Mouse (Mus musculus): ENCODE measurements around the gene Gm21828. TPM values are rescaled to one million over a fixed set of nuclear protein-coding genes. Genes with fewer than 3 reads are reported as not detected.
"Not testable (repeated sequence)": the region's sequence is repeated elsewhere in the genome, so short reads cannot be mapped to it uniquely, and the experiment has no call there.

Gm21828 gene
- not detected in 2 replicates for polyA plus RNA-seq (2014; fragmentation: Nextera tagmentation; extraction: Ambion mirVana)

DNA sequence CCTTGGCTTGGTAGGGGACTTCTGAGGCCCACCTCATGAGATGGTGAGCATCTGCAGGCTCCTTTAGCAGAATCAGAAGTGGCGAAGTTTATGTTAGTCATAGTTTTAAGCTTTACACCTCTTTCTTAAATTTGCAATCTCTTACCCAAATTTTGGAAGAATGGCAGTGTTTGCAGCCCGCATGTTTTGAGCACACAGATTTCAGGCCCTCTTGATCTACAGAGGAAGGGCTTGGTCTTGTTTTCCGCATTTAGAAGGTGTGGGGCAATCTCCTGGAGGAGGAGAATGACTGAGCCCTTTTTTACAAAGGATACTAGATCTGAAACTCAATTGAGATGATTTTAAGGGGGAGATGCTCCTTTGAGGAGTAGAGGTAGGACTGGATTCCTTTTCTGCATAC is at the start of gene Gm21828:
Gm21828 (minus strand) TSS at position 101 of the 400 bp plus-strand sequence.
- not testable (repeated sequence) for H3K9me3 ChIP-seq (replicated peaks; ENCODE audit: control insufficient read depth, low read length); H3K27me3 ChIP-seq (ENCODE audit: control insufficient read depth, insufficient read depth, low read length); H3K4me1 ChIP-seq (ENCODE audit: control insufficient read depth, insufficient read depth, low read length); H3K9ac ChIP-seq (replicated peaks; ENCODE audit: low read length); H3K36me3 ChIP-seq (replicated peaks; ENCODE audit: control insufficient read depth, insufficient read depth, low read depth, low read length); H3K4me2 ChIP-seq (ENCODE audit: low read depth, low read length); H3K4me3 ChIP-seq (ENCODE audit: low read depth, low read length); ATAC-seq (replicated peaks; ENCODE audit: insufficient number of reproducible peaks, low FRiP score, low TSS enrichment, low read depth); DNase-seq (ENCODE audit: low spot score); H3K27ac ChIP-seq (replicated peaks; ENCODE audit: low read depth, low read length)
- WGBS: no CpG with 5 or more reads among the region's 3 CpGs

DNA sequence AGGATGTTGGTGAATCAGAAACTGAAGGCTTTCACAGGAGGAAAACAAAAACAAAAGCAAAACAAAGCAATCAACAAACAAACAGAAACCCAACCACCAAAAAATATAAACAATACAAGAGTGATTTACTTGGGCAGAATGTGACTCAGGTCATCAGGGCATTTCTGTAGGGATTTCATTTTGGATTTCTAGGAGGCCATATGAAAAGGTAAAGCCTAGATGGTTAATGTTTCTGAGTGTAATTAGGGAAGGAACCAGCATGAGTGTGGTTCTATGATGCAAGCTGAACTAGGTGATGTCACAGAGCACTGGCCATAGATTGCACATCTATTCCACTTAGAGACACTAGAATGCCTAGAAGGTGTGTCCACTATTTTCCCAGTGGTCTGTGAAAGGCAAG is 28.4 kb upstream of the Gm21828 start, which contains the start of the genes Gm21440 and Gm21454:
Gm21440 (plus strand) TSS at position 301 of the 400 bp plus-strand sequence.
Gm21454 (plus strand) TSS at position 352 of the 400 bp plus-strand sequence.
- not testable (repeated sequence) for H3K27me3 ChIP-seq (ENCODE audit: control insufficient read depth, insufficient read depth, low read length); H3K9me3 ChIP-seq (replicated peaks; ENCODE audit: control insufficient read depth, low read length); H3K4me3 ChIP-seq (ENCODE audit: low read depth, low read length); DNase-seq (ENCODE audit: low spot score); H3K36me3 ChIP-seq (replicated peaks; ENCODE audit: control insufficient read depth, insufficient read depth, low read depth, low read length); H3K4me1 ChIP-seq (ENCODE audit: control insufficient read depth, insufficient read depth, low read length); H3K9ac ChIP-seq (replicated peaks; ENCODE audit: low read length); H3K4me2 ChIP-seq (ENCODE audit: low read depth, low read length); ATAC-seq (replicated peaks; ENCODE audit: insufficient number of reproducible peaks, low FRiP score, low TSS enrichment, low read depth); H3K27ac ChIP-seq (replicated peaks; ENCODE audit: low read depth, low read length)

Other genes starting within 250 kb of the Gm21828 start
- not detected in 2 replicates for gene Gm20807, start 181.0 kb downstream of the Gm21828 start, polyA plus RNA-seq (2014; fragmentation: Nextera tagmentation; extraction: Ambion mirVana)
- not detected in 2 replicates for gene Gm21891, start 90.4 kb downstream of the Gm21828 start, polyA plus RNA-seq (2014; fragmentation: Nextera tagmentation; extraction: Ambion mirVana)
- gene Gm21425, start 62.0 kb downstream of the Gm21828 start, polyA plus RNA-seq (2014; fragmentation: Nextera tagmentation; extraction: Ambion mirVana): not detected in 2 replicates
- gene Gm21440, start 28.5 kb upstream of the Gm21828 start, polyA plus RNA-seq (2014; fragmentation: Nextera tagmentation; extraction: Ambion mirVana): not detected in 2 replicates
- not detected in 2 replicates for gene Gm21454, start 28.5 kb upstream of the Gm21828 start, polyA plus RNA-seq (2014; fragmentation: Nextera tagmentation; extraction: Ambion mirVana)
- not detected in 2 replicates for gene Gm21725, start 125.1 kb upstream of the Gm21828 start, polyA plus RNA-seq (2014; fragmentation: Nextera tagmentation; extraction: Ambion mirVana)
- not detected in 2 replicates for gene Gm21866, start 241.7 kb upstream of the Gm21828 start, polyA plus RNA-seq (2014; fragmentation: Nextera tagmentation; extraction: Ambion mirVana)

Measured in embryonic facial prominence, embryonic 11.5 days (tissue).